Mouse (Mus musculus): ENCODE measurements around the gene Cdk10. TPM values are rescaled to one million over a fixed set of nuclear protein-coding genes. Genes with fewer than 3 reads are reported as not detected.

The Cdk10 gene
- 31.0 TPM for polyA plus RNA-seq (2012; fragmentation: generic; extraction: Trizol)

DNA sequence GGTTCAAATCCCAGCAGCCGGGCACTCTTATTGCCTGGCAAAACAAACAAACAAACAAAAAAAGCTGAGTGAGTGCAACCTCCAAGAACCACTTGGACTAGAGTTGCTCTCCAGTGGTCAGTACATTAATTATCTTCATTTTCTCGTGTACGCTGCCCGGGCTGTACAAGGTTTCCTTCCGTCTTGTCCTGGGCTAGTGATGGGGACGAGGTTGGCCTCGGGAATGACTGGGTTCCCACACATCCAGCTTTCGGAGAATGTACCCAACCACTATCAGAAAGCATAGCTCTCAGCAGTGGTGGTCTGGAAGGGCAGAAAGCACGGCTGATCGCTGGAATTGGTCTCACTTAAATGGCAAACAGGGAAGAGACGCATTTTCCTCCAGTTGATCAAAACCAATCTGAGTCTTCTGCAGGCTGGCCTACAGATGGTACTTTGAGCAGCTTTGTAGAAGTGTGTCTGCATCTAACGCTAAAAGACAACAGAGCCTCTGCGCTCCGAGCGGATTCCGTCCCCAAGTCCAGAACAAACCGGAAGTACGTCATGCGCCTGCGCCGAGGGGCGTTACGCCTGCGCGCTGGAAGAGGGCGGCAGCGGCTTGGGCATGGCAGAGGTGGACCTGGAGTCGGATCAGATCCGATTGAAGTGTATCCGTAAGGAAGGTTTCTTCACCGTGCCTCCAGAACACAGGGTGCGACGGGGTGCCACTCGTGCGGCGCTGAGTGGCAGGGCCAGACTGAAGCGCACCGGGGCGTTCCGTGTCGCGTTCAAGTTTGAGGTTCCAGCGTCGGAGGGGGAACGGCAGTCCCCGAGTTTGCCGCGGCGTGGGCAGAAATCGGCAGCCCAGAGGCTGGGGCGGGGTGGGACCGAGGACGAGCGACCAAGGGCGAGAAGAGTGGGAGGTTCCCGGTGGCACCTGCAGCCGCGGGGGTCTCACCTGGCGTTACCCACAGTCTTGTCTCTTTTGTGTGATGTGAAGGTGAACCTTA lies at the start of gene Cdk10:
Gene Cdk10 (plus strand): TSS at position 565 of the 989 bp plus-strand sequence.
- Histone ChIP-seq H3ac (ENCODE audit: control insufficient read depth, insufficient read length) (peak within 1 kb of the TSS; percentile 29), H3K4me2 (ENCODE audit: low read depth) (peak within 1 kb of the TSS; percentile 100), H3K36me3 (ENCODE audit: control insufficient read depth, insufficient read depth) (no peaks in the 10 kb centered on the region), H3K79me2 (ENCODE audit: control insufficient read depth, insufficient read depth) (peaks cover 6% of the 10 kb centered on the region), H3K4me3 (peak within 1 kb of the TSS; percentile 85), H3K27me3 (ENCODE audit: control insufficient read depth, insufficient read depth, insufficient read length) (no peaks in the 10 kb centered on the region)
- TF ChIP-seq POLR2AphosphoS2 (IDR thresholded peaks at IDR 0.05; ENCODE audit: insufficient read length, low read depth), result peak; percentile 98
- no peak for TF ChIP-seq E2F4 (IDR thresholded peaks at IDR 0.05; ENCODE audit: insufficient read depth)
- no peak for TF ChIP-seq TCF3 (IDR thresholded peaks at IDR 0.05; ENCODE audit: insufficient read length, low read depth)
- peak; percentile 99 for TF ChIP-seq POLR2A (IDR thresholded peaks at IDR 0.05; ENCODE audit: insufficient read length, low read depth)
- TF ChIP-seq MYOG (IDR thresholded peaks at IDR 0.05; ENCODE audit: control insufficient read depth in 1 of 3, insufficient read depth in 1 of 3, insufficient read length in 2 of 3, low read depth in 2 of 3), result peak in 1 of 3 experiments; percentile 9
- peak in 1 of 3 experiments; percentile 1 for TF ChIP-seq MYOD1 (IDR thresholded peaks at IDR 0.05; ENCODE audit: control insufficient read depth in 1 of 3, insufficient read length in 2 of 3, low read depth in 2 of 3)
- TF ChIP-seq SRF (IDR thresholded peaks at IDR 0.05; ENCODE audit: control insufficient read depth, insufficient read length, low read depth), result peak; percentile 70
- no peak for TF ChIP-seq CEBPB (IDR thresholded peaks at IDR 0.05; ENCODE audit: insufficient read depth, poor library complexity, severe bottlenecking)
- TF ChIP-seq USF1 (IDR thresholded peaks at IDR 0.05; ENCODE audit: low read depth), result no peak

DNA sequence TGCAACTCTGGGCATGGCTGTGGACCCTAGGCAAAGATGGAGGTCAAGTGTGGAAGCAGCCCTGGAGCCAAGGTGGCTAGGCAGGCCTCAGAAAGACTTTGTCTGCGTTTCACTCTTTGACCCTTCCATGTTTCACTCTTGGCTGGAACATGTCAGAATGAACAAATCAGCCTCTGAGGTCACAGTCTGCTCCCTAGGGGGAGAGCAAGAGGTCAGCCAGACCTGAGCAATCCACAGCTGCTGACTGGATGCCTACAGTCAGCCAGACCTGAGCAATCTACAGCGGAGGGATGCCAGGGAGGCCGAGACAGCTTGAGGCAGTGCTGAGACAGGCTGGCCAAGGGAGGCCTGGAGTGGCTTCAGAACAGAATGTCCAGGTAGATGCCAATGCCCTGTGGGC lies 43.3 kb upstream of the Cdk10 start:
- Histone ChIP-seq H3K36me3 (ENCODE audit: control insufficient read depth, insufficient read depth) (no peaks in the 10 kb centered on the region), H3K79me2 (ENCODE audit: control insufficient read depth, insufficient read depth) (no peaks in the 10 kb centered on the region), H3ac (ENCODE audit: control insufficient read depth, insufficient read length) (no peak overlapping the region), H3K4me3 (no peak overlapping the region), H3K4me2 (ENCODE audit: low read depth) (no peak overlapping the region), H3K27me3 (ENCODE audit: control insufficient read depth, insufficient read depth, insufficient read length) (no peaks in the 10 kb centered on the region)
- TF ChIP-seq SRF (IDR thresholded peaks at IDR 0.05; ENCODE audit: control insufficient read depth, insufficient read length, low read depth), result no peak
- TF ChIP-seq MYOG (IDR thresholded peaks at IDR 0.05; ENCODE audit: control insufficient read depth in 1 of 3, insufficient read depth in 1 of 3, insufficient read length in 2 of 3, low read depth in 2 of 3), result no peak
- TF ChIP-seq TCF12 (IDR thresholded peaks at IDR 0.05; ENCODE audit: insufficient read depth, poor library complexity, severe bottlenecking), result no peak
- no peak for TF ChIP-seq REST (IDR thresholded peaks at IDR 0.05; ENCODE audit: insufficient read depth, insufficient read length)
- no peak for TF ChIP-seq E2F4 (IDR thresholded peaks at IDR 0.05; ENCODE audit: insufficient read depth)

GRCm38 (mm10) chr8:123185566-123186409 lies 38.9 kb upstream of the Cdk10 start, which contains the start of gene Dpep1:
Gene Dpep1, plus strand, starts transcription at chr8:123186242.
- H3K79me2 ChIP-seq (ENCODE audit: control insufficient read depth, insufficient read depth), result no peaks in the 10 kb centered on the region
- H3K36me3 ChIP-seq (ENCODE audit: control insufficient read depth, insufficient read depth), result no peaks in the 10 kb centered on the region
- peak within 1 kb of the TSS; percentile 21 for H3K4me2 ChIP-seq (ENCODE audit: low read depth)
- H3K4me3 ChIP-seq, result no peak within 1 kb of the TSS
- H3ac ChIP-seq (ENCODE audit: control insufficient read depth, insufficient read length), result no peak within 1 kb of the TSS
- TF ChIP-seq MYOD1 (IDR thresholded peaks at IDR 0.05; ENCODE audit: control insufficient read depth in 1 of 3, insufficient read length in 2 of 3, low read depth in 2 of 3) (peak in 2 of 3 experiments; percentile 18 to 33), TCF12 (IDR thresholded peaks at IDR 0.05; ENCODE audit: insufficient read depth, poor library complexity, severe bottlenecking) (no peak)
- no peaks in the 10 kb centered on the region for H3K27me3 ChIP-seq (ENCODE audit: control insufficient read depth, insufficient read depth, insufficient read length)

DNA sequence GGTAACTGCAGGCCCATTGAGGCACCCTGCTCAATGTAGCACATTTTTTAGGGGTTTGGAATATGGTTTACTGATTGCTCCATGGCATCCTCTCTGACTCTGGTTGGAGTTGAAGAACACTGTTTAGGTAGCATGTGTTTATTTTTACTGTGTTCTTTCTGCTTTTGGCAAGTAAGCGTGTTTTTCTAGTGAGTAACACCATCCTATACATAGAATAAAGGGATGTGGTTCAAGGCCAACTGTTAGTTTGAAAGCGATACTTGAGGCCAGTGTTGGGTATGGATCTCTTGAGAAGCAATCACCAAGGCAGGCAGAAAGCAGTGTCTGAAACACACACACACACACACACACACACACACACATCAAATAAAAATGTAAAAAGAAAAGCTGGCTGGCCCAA lies 36.6 kb upstream of the Cdk10 start:
- no peaks in the 10 kb centered on the region for H3K36me3 ChIP-seq (ENCODE audit: control insufficient read depth, insufficient read depth)
- no peak for TF ChIP-seq SRF (IDR thresholded peaks at IDR 0.05; ENCODE audit: control insufficient read depth, insufficient read length, low read depth)
- no peak for TF ChIP-seq POLR2AphosphoS2 (IDR thresholded peaks at IDR 0.05; ENCODE audit: insufficient read length, low read depth)
- no peak for TF ChIP-seq MYOG (IDR thresholded peaks at IDR 0.05; ENCODE audit: control insufficient read depth in 1 of 3, insufficient read depth in 1 of 3, insufficient read length in 2 of 3, low read depth in 2 of 3)
- no peak for TF ChIP-seq MAX (IDR thresholded peaks at IDR 0.05; ENCODE audit: low read depth)
- no peak for TF ChIP-seq USF1 (IDR thresholded peaks at IDR 0.05; ENCODE audit: low read depth)
- no peak for TF ChIP-seq POLR2A (IDR thresholded peaks at IDR 0.05; ENCODE audit: insufficient read length, low read depth)
- TF ChIP-seq CEBPB (IDR thresholded peaks at IDR 0.05; ENCODE audit: insufficient read depth, poor library complexity, severe bottlenecking), result no peak
- TF ChIP-seq E2F4 (IDR thresholded peaks at IDR 0.05; ENCODE audit: insufficient read depth), result no peak
- no peak for TF ChIP-seq REST (IDR thresholded peaks at IDR 0.05; ENCODE audit: insufficient read depth, insufficient read length)
- TF ChIP-seq TCF3 (IDR thresholded peaks at IDR 0.05; ENCODE audit: insufficient read length, low read depth), result no peak
- peak overlapping the region; percentile 24 for H3K4me2 ChIP-seq (ENCODE audit: low read depth)
- H3K4me3 ChIP-seq, result no peak overlapping the region
- H3K79me2 ChIP-seq (ENCODE audit: control insufficient read depth, insufficient read depth), result no peaks in the 10 kb centered on the region
- H3ac ChIP-seq (ENCODE audit: control insufficient read depth, insufficient read length), result no peak overlapping the region
- no peaks in the 10 kb centered on the region for H3K27me3 ChIP-seq (ENCODE audit: control insufficient read depth, insufficient read depth, insufficient read length)
